25 mouse cellular contexts compared by ENCODE assay signal in the genomic region with DNA sequence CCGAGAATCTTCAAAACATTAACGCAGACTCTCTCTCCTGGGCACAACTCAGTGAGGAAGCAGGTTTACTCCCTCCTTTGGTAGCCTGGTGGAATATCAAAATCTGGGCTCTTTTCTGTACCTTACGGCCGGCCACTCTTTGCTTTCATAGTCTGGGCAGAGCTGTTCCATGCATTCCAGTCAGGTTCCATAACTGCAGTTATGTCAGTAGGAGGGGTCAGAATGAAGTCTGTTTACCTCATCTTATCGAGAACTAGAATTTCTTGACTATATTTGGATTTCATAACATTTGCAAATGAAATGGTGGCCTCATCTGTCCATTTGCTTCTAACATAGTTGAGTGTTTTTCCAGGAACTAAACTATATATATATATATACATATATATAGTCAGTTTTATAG. TPM values are rescaled to one million over a fixed set of nuclear protein-coding genes. Genes with fewer than 3 reads are reported as not detected.
DNase-seq lines count a peak whose midpoint lies in the region; ATAC-seq and TF ChIP-seq lines count a peak whose summit lies in the region.
"Had no signal": no experiment of that assay in that cellular context is flagged by ENCODE, and none has a peak within 500 bp of the region (broad histone marks: within the 10 kb centered on the region; RNA-seq: fewer than 3 reads in every experiment).

No protein-coding gene starts in this region.

- no peak overlapping the region for H3K4me3 ChIP-seq in intestine, postnatal 0 days (ENCODE audit: low read depth, low read length)
- no peak overlapping the region for H3K4me3 ChIP-seq in intestine, embryonic 15.5 days (replicated peaks)
- H3K4me3 ChIP-seq in lung, embryonic 16.5 days (ENCODE audit: low read length), result no peak overlapping the region
- no peak overlapping the region for H3K4me3 ChIP-seq in thymus, adult 2 months (ENCODE audit: control insufficient read depth, insufficient read depth, low read length)
- H3K4me3 ChIP-seq: embryonic facial prominence, embryonic 10.5 days; embryonic facial prominence, embryonic 12.5 days; forebrain, embryonic 13.5 days had no signal

- TF ChIP-seq CTCF in intestine, postnatal 0 days (IDR thresholded peaks at IDR 0.05; ENCODE audit: low read depth), result no peak
- no peak for TF ChIP-seq CTCF in thymus, adult 2 months (IDR thresholded peaks at IDR 0.05; ENCODE audit: borderline replicate concordance, control insufficient read depth, extremely low read depth, insufficient read depth, low read length, poor library complexity)

- H3K27ac ChIP-seq in intestine, postnatal 0 days (ENCODE audit: low read depth, low read length), result no peak overlapping the region
- no peak overlapping the region for H3K27ac ChIP-seq in intestine, embryonic 15.5 days
- no peak overlapping the region for H3K27ac ChIP-seq in lung, embryonic 16.5 days (ENCODE audit: low read length)
- peak overlapping the region; percentile 63 for H3K27ac ChIP-seq in thymus, adult 2 months (ENCODE audit: control insufficient read depth, insufficient read depth, low read length)
- H3K27ac ChIP-seq: embryonic facial prominence, embryonic 10.5 days; embryonic facial prominence, embryonic 12.5 days; forebrain, embryonic 13.5 days had no signal

- no peak overlapping the region for H3K4me2 ChIP-seq in intestine, postnatal 0 days (replicated peaks; ENCODE audit: low read depth)
- H3K4me2 ChIP-seq in intestine, embryonic 15.5 days (replicated peaks), result no peak overlapping the region
- no peak overlapping the region for H3K4me2 ChIP-seq in lung, embryonic 16.5 days (ENCODE audit: low read depth, low read length)
- H3K4me2 ChIP-seq: embryonic facial prominence, embryonic 12.5 days; forebrain, embryonic 13.5 days had no signal

- ATAC-seq in intestine, postnatal 0 days, result 0 out of 2 replicates have a peak, but pooled peaks have one; percentile 38
- ATAC-seq in intestine, embryonic 15.5 days, result no peak
- peak; percentile 31; the same call in 1 of the 2 replicates for ATAC-seq in lung, embryonic 16.5 days (ENCODE audit: low read depth)
- ATAC-seq: activated CD4-positive, CD25-positive, alpha-beta regulatory T cell, adult 4 months; CD4-positive, CD25-positive, alpha-beta regulatory T cell, adult 4 months; forebrain, embryonic 13.5 days; Patski had no signal

- DNase-seq in heart, adult 11 months, result peak; percentile 56
- DNase-seq in heart, postnatal 4 days, result no peak
- DNase-seq in lung, postnatal 36 days, result no peak
- no peak for DNase-seq in thymus, adult 2 months
- DNase-seq in thymus, adult 18-20 months, result no peak
- DNase-seq: adrenal gland, adult 8-10 months; adrenal gland, postnatal 14 days; adrenal gland, postnatal 36 days; B cell, adult 2 months; cerebellum, adult 11-12 months; cerebellum, adult 2 months; cerebellum, adult 9-10 months; cerebellum, postnatal 10 days; cerebellum, postnatal 25 days had no signal

- TF ChIP-seq POLR2A in thymus, adult 2 months (IDR thresholded peaks at IDR 0.05; ENCODE audit: control insufficient read depth, extremely low read depth, insufficient read depth, low read length, poor library complexity), result no peak

- H3K27me3 ChIP-seq in intestine, postnatal 0 days (replicated peaks; ENCODE audit: control insufficient read depth, insufficient read depth, low read length), result no peaks in the 10 kb centered on the region
- H3K27me3 ChIP-seq in intestine, embryonic 15.5 days (replicated peaks), result no peaks in the 10 kb centered on the region
- no peaks in the 10 kb centered on the region for H3K27me3 ChIP-seq in lung, embryonic 16.5 days (ENCODE audit: control insufficient read depth, insufficient read depth, low read depth, low read length)
- no peaks in the 10 kb centered on the region for H3K27me3 ChIP-seq in thymus, adult 2 months (ENCODE audit: control insufficient read depth, insufficient read depth, low read length)
- H3K27me3 ChIP-seq: CH12.LX; embryonic facial prominence, embryonic 12.5 days; forebrain, embryonic 13.5 days had no signal

- H3K4me1 ChIP-seq in intestine, postnatal 0 days (replicated peaks; ENCODE audit: control insufficient read depth, insufficient read depth, low read length), result peaks cover 4% of the 10 kb centered on the region; the same call in 1 of the 2 replicates
- no peaks in the 10 kb centered on the region for H3K4me1 ChIP-seq in intestine, embryonic 15.5 days (replicated peaks)
- no peaks in the 10 kb centered on the region for H3K4me1 ChIP-seq in lung, embryonic 16.5 days (replicated peaks; ENCODE audit: control insufficient read depth, insufficient read depth, low read length)
- peaks cover 19% of the 10 kb centered on the region for H3K4me1 ChIP-seq in thymus, adult 2 months (replicated peaks; ENCODE audit: control insufficient read depth, insufficient read depth, low read length)
- H3K4me1 ChIP-seq: embryonic facial prominence, embryonic 12.5 days; forebrain, embryonic 13.5 days had no signal

- WGBS in intestine, postnatal 0 days, result 75% methylated on average over 5 of the region's 5 CpGs
- 68% methylated on average over 5 of the region's 5 CpGs for WGBS in intestine, embryonic 15.5 days
- 71% methylated on average over 5 of the region's 5 CpGs for WGBS in lung, embryonic 16.5 days
- WGBS in thymus, adult 2 months, result 28% methylated on average over 5 of the region's 5 CpGs

- H3K9ac ChIP-seq in intestine, postnatal 0 days (ENCODE audit: low read depth, low read length), result no peak overlapping the region
- no peak overlapping the region for H3K9ac ChIP-seq in intestine, embryonic 15.5 days
- no peak overlapping the region for H3K9ac ChIP-seq in lung, embryonic 16.5 days (ENCODE audit: low read length)
- H3K9ac ChIP-seq: embryonic facial prominence, embryonic 12.5 days; forebrain, embryonic 13.5 days had no signal

- no peaks in the 10 kb centered on the region for H3K36me3 ChIP-seq in intestine, postnatal 0 days (ENCODE audit: control insufficient read depth, insufficient read depth)
- H3K36me3 ChIP-seq in intestine, embryonic 15.5 days, result no peaks in the 10 kb centered on the region
- no peaks in the 10 kb centered on the region for H3K36me3 ChIP-seq in lung, embryonic 16.5 days (ENCODE audit: control insufficient read depth, insufficient read depth, low read length)
- H3K36me3 ChIP-seq in thymus, adult 2 months (ENCODE audit: control insufficient read depth, insufficient read depth, low read length), result no peaks in the 10 kb centered on the region
- H3K36me3 ChIP-seq: embryonic facial prominence, embryonic 10.5 days; embryonic facial prominence, embryonic 12.5 days had no signal

- no peaks in the 10 kb centered on the region for H3K9me3 ChIP-seq in intestine, postnatal 0 days (ENCODE audit: control insufficient read depth)
- no peaks in the 10 kb centered on the region for H3K9me3 ChIP-seq in intestine, embryonic 15.5 days
- no peaks in the 10 kb centered on the region for H3K9me3 ChIP-seq in lung, embryonic 16.5 days (ENCODE audit: control insufficient read depth, low read length)
- H3K9me3 ChIP-seq: embryonic facial prominence, embryonic 10.5 days; embryonic facial prominence, embryonic 12.5 days; forebrain, embryonic 13.5 days; G1E had no signal

RNA-seq across cellular contexts. Expression of gene Fam122a, which starts 23.3 kb away (rescaled TPM):
- total RNA-seq in heart, postnatal 4 days (2021), result 10 to 100 TPM; 34.7 to 37.2 TPM
- polyA plus RNA-seq in intestine, postnatal 0 days (2015; fragmentation: Nextera tagmentation; extraction: Ambion mirVana), result 40.5 and 45.0 TPM in 2 replicates
- 44.5 and 50.0 TPM in 2 replicates for polyA plus RNA-seq in intestine, embryonic 15.5 days (2015; fragmentation: Nextera tagmentation; extraction: Ambion mirVana)
- polyA plus RNA-seq in lung, embryonic 16.5 days (2015; fragmentation: Nextera tagmentation; extraction: Ambion mirVana), result 39.2 and 41.1 TPM in 2 replicates
- polyA plus RNA-seq in thymus, adult 2 months (2012; rRNA removed), result 34.3 and 44.7 TPM in 2 replicates

RNA-seq across cellular contexts. Expression of gene Pip5k1b, which starts 55.2 kb away (rescaled TPM):
- 10 to 100 TPM; 29.9 to 31.2 TPM for total RNA-seq in heart, postnatal 4 days (2021)
- polyA plus RNA-seq in intestine, postnatal 0 days (2015; fragmentation: Nextera tagmentation; extraction: Ambion mirVana), result 29.4 and 31.5 TPM in 2 replicates
- polyA plus RNA-seq in intestine, embryonic 15.5 days (2015; fragmentation: Nextera tagmentation; extraction: Ambion mirVana), result 17.2 and 18.2 TPM in 2 replicates
- 3.8 TPM in 2 replicates for polyA plus RNA-seq in lung, embryonic 16.5 days (2015; fragmentation: Nextera tagmentation; extraction: Ambion mirVana)
- 5.0 TPM in 2 replicates for polyA plus RNA-seq in thymus, adult 2 months (2012; rRNA removed)
